Mouse (Mus musculus) left cerebral cortex, adult 8-10 months (tissue): ENCODE data around the gene Phf13. TPM values are rescaled to one million over a fixed set of nuclear protein-coding genes. Genes with fewer than 3 reads are reported as not detected.

Experiments used
- DNase-seq, 2 experiments: peaks; one replicate each; pipeline ENCODE4 v3.0.0; 2022; ENCODE audit warnings: low spot score in 2 of 2
- total RNA-seq, 4 experiments: library from RNA; stranded (reverse); gene quantifications; 2 replicates each; pipeline ENCODE4 v1.2.4; 2022

Gene Phf13
- total RNA-seq, 4 experiments from 2014 or later, result 15.4 to 17.4 (median 15.8) TPM

- no peak for DNase-seq
Observed at GRCm38 (mm10) chr4:151993035-151993434, 3.0 kb downstream of the Phf13 start.

GRCm38 (mm10) chr4:151992091-151992490, 4.0 kb downstream of the Phf13 start:
- no peak for DNase-seq

GRCm38 (mm10) chr4:151989110-151989488, 7.0 kb downstream of the Phf13 start:
- no peak for DNase-seq

- DNase-seq, result peak in 1 of 2 experiments; percentile 79
Observed at GRCm38 (mm10) chr4:151988342-151989109, 7.5 kb downstream of the Phf13 start, which contains the start of gene Thap3. TSS of gene Thap3 (minus strand) at chr4:151988997.

- no peak for DNase-seq
Observed at GRCm38 (mm10) chr4:151988014-151988341, 8.1 kb downstream of the Phf13 start.

GRCm38 (mm10) chr4:151986650-151987049, 9.4 kb downstream of the Phf13 start:
- no peak for DNase-seq

GRCm38 (mm10) chr4:151985886-151986285, 10.2 kb downstream of the Phf13 start:
- DNase-seq, result no peak

- DNase-seq, result no peak
Observed at GRCm38 (mm10) chr4:151983560-151983959, 12.5 kb downstream of the Phf13 start.

- DNase-seq, result no peak
Observed at GRCm38 (mm10) chr4:151983043-151983442, 13.0 kb downstream of the Phf13 start.

GRCm38 (mm10) chr4:151981363-151981762, 14.7 kb downstream of the Phf13 start:
- peak; percentile 64 to 71 for DNase-seq

- no peak for DNase-seq
Observed at GRCm38 (mm10) chr4:151980699-151981098, 15.4 kb downstream of the Phf13 start.

- DNase-seq, result peak; percentile 60 to 94
Observed at GRCm38 (mm10) chr4:151977748-151978147, 18.3 kb downstream of the Phf13 start.

- no peak for DNase-seq
Observed at GRCm38 (mm10) chr4:151975441-151975840, 20.6 kb downstream of the Phf13 start.

- no peak for DNase-seq
Observed at GRCm38 (mm10) chr4:151972221-151972967, 23.7 kb downstream of the Phf13 start.

GRCm38 (mm10) chr4:151968204-151968921, 27.7 kb downstream of the Phf13 start:
- DNase-seq, result no peak

- DNase-seq, result no peak
Observed at GRCm38 (mm10) chr4:151962817-151963216, 33.2 kb downstream of the Phf13 start.

- no peak for DNase-seq
Observed at GRCm38 (mm10) chr4:151960513-151960854, 35.6 kb downstream of the Phf13 start.

GRCm38 (mm10) chr4:151959849-151960512, 36.1 kb downstream of the Phf13 start:
- no peak for DNase-seq

GRCm38 (mm10) chr4:151957584-151958315, 38.3 kb downstream of the Phf13 start:
- no peak for DNase-seq

GRCm38 (mm10) chr4:151955791-151956190, 40.3 kb downstream of the Phf13 start:
- no peak for DNase-seq

GRCm38 (mm10) chr4:151953209-151953608, 42.8 kb downstream of the Phf13 start:
- no peak for DNase-seq
